Mouse (Mus musculus) CD4-positive, CD25-positive, alpha-beta regulatory T cell (primary cell): ENCODE results near the gene Gm14406. TPM values are rescaled to one million over a fixed set of nuclear protein-coding genes. Genes with fewer than 3 reads are reported as not detected.

ENCODE experiments used
- polyA plus RNA-seq: library from polyadenylated mRNA; unstranded; fragments of 100-300 nt; shearing (Covaris generic); gene quantifications from one replicate; pipeline ENCODE4 v1.2.1, GENCODE M21; 2017

Gm14406 gene
- not detected for polyA plus RNA-seq

GRCm38 (mm10) chr2:177577998-177578397 is at the start of gene Gm14406:
Gene Gm14406 (minus strand): TSS chr2:177578210.

Other genes starting within 250 kb of the Gm14406 start
- 1.0 TPM for gene Gm14418, start 179.9 kb downstream of the Gm14406 start, polyA plus RNA-seq
- 9.2 TPM for gene Zfp970, start 113.5 kb downstream of the Gm14406 start, polyA plus RNA-seq
- 0.74 TPM for gene Gm14403, start 80.0 kb downstream of the Gm14406 start, polyA plus RNA-seq
- gene Gm14322, start 181.1 kb upstream of the Gm14406 start, polyA plus RNA-seq: not detected